Mouse (Mus musculus) olfactory bulb, adult 2 months (tissue): ENCODE data around the gene Gm6993.

Source experiments
- CTCF ChIP-seq: fragments of 200-500 bp; IDR thresholded peaks from 2 replicates; pipeline ENCODE4 v1.5.1; 2012; ENCODE audit warnings: low read depth, mild to moderate bottlenecking, low read length, moderate library complexity; ENCODE audit not compliant: insufficient read depth
- POLR2A ChIP-seq: fragments of 200-500 bp; IDR thresholded peaks from 2 replicates; pipeline ENCODE4 v1.6.1; 2012; ENCODE audit warnings: mild to moderate bottlenecking, low read depth, low read length, moderate library complexity; ENCODE audit not compliant: insufficient read depth

- no peak for TF ChIP-seq CTCF
- no peak for TF ChIP-seq POLR2A
Observed at GRCm38 (mm10) chr12:31240470-31240869, at the start of gene Gm6993.
